Mouse (Mus musculus) embryonic facial prominence, embryonic 10.5 days (tissue): ENCODE measurements around the gene Actrt2. TPM values are rescaled to one million over a fixed set of nuclear protein-coding genes. Genes with fewer than 3 reads are reported as not detected.

Experiments used
- DNase-seq: peaks from one replicate; pipeline ENCODE4 v3.0.0-alpha.2; 2017; ENCODE audit warnings: low spot score
- H3K27ac ChIP-seq: fragments of 300-500 bp; sonication (generic); replicated peaks from 2 replicates; pipeline ENCODE4 v1.5.1; 2016; ENCODE audit warnings: mild to moderate bottlenecking
- H3K27me3 ChIP-seq: fragments of 300-500 bp; sonication (generic); replicated peaks from 2 replicates; pipeline ENCODE4 v1.6.1; 2016; ENCODE audit warnings: low read depth, mild to moderate bottlenecking; ENCODE audit not compliant: poor library complexity, severe bottlenecking
- H3K36me3 ChIP-seq: fragments of 300-500 bp; sonication (generic); replicated peaks from 2 replicates; pipeline ENCODE4 v1.6.1; 2016; ENCODE audit warnings: mild to moderate bottlenecking, moderate library complexity
- H3K4me1 ChIP-seq: fragments of 300-500 bp; sonication (generic); 2 replicates; pipeline ENCODE4 v1.6.1; 2016
- H3K4me3 ChIP-seq: fragments of 300-500 bp; sonication (generic); 2 replicates; pipeline ENCODE4 v1.5.1; 2016; ENCODE audit warnings: mild to moderate bottlenecking, moderate library complexity
- H3K9me3 ChIP-seq: fragments of 300-500 bp; sonication (generic); 2 replicates; pipeline ENCODE4 v1.6.1; 2016; ENCODE audit warnings: mild to moderate bottlenecking
- WGBS: fragments of 180-500 bp; shearing (Covaris S2); methylation state at CpG from one replicate; pipeline ENCODE4 v1.1.7; 2016; 5-methylcytosine and 5-hydroxymethylcytosine counted together
- polyA plus RNA-seq: library from polyadenylated mRNA; unstranded; fragments of >200 nt; fragmentation: Nextera tagmentation; extraction: Ambion mirVana; gene quantifications from 2 replicates; pipeline ENCODE4 v1.2.1, GENCODE M21; 2016

Actrt2 gene
- polyA plus RNA-seq, 1 experiment from 2014 or later, result not detected

DNA sequence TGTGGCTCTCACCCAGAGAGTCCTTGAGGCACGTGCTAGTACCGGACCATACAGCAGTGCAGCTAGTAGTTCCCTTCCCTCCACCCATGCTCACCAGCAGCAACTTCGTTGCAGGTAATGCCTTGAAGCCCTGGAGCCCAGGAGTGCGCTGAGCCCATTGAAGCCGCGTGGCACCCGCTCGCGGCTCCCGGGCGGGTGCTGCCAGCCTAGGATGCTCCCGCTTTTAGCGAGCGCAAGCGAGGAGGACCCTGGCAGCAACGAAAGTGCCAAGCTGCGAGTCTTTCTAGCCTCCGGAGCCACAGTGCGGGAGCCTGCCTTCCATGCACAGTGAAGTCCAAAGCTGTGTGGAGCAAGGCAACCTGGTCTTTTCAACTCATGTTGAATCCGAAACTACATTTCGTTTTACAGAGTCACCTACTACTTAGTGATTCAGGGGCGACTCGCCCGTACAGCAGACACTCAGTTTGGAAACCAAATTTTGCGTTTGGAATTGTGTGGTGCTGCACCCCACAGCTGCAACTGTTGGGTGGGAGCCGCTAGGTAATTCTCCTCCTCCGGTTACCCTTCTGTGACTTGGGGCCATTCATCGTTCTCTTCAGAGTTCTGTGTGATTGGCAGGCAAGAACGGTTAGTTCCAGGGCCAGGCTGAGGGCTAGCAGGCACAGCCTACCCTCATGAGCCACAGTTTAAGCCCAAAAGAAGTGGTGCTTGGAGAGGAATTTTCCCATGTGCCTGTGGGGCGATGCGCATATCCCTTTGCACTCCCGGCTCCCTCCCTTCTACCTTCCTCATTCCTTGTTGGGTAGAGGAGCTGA lies 26.2 kb downstream of the Actrt2 start:
- Histone ChIP-seq H3K36me3 (no peaks in the 10 kb centered on the region), H3K27me3 (peaks cover 99% of the 10 kb centered on the region), H3K4me3 (peak overlapping the region; percentile 90), H3K4me1 (peaks cover 77% of the 10 kb centered on the region), H3K27ac (peak overlapping the region; percentile 77), H3K9me3 (peaks cover 7% of the 10 kb centered on the region; the same call in 1 of the 2 replicates)
- DNase-seq, result peak; percentile 58
- 2% methylated on average over 32 of the region's 32 CpGs for WGBS

DNA sequence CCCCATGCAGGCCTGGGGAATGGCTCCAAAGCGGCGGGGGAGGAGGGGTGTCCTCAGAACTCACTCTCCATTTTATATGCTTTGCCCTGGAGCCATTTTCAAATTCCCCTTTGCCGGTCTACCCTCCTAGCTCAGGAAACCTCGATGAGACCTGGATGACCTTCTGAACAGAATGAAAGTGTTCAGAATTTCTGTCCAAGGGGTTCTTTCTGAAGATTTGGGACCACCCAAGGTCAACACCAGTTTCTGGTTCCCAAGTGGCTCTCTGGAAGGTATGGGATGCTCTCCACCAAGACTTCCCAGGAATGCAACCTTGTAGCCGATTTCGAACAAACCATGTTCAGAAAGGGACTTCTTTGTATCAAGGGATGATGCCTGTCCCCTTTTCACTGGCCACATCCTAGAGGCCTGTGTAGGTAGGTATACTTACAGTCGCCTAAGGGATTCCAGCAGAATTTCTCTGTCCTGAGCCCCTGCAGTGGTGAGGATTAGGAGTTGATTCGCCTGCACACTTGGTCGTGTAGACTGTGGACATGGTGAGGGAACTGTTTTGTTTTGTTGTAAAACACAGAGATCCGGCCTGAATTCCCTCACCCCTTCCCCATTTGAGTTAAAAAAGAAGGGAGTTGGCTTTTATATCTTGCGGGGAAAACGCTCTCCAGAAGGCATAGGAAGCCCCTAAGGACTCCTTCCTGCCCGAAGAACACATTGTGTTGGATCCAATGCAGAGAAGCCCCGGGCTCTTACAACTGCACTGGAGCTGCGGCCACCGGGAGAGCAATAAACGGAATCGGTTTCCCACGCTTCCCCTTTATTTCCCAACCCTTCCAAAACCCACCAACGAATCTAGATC lies 27.0 kb downstream of the Actrt2 start:
- Histone ChIP-seq H3K9me3 (0 out of 2 replicates have a peak, but pooled peaks cover 4% of the 10 kb centered on the region), H3K27ac (peak overlapping the region; percentile 77), H3K4me3 (peak overlapping the region; percentile 90), H3K36me3 (no peaks in the 10 kb centered on the region), H3K4me1 (peaks cover 83% of the 10 kb centered on the region), H3K27me3 (peaks cover 95% of the 10 kb centered on the region)
- 2% methylated on average over 20 of the region's 20 CpGs for WGBS
- DNase-seq, result peak; percentile 31

DNA sequence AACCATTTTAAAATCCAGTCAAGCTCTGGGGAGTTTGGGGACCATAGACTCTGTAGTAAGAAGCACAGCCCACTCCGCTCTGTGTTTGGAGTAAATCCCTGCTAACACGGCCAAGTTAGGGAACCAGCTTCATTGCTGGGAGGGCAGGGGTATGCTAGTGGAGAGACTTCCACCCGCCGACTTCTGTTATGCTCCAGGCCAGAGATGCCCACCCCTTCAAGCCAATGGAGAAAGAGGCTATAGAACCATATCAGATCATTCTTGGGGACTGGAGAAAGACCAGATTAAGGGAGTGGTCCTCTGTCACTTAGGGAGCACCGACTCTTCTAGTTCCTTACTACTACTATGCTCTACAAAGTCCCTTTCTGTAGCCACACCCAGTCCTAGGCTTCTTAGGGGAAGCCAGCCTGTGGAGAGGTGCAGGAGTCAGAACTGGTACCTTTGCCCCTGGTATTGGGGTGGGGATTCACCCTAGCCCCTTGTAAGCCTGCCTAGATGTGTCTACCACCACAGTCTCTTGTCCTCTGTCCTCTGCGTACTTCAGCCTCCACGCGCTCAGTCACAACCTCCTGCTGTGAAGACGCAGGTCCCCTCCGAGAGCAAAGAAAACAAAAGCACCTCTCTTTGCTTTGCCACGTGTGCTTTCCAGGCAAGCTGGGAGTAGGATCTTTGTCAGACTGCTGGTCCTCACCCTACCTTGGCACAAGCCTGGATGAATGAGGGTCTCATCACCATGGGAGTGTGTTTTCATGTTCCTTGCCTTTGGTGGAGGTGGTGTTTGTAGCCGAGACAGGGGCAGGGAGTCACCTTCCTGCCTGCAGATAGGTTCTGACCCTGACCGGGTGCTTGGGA lies 27.9 kb downstream of the Actrt2 start:
- peaks cover 91% of the 10 kb centered on the region for H3K4me1 ChIP-seq
- peak overlapping the region; percentile 90 for H3K4me3 ChIP-seq

DNA sequence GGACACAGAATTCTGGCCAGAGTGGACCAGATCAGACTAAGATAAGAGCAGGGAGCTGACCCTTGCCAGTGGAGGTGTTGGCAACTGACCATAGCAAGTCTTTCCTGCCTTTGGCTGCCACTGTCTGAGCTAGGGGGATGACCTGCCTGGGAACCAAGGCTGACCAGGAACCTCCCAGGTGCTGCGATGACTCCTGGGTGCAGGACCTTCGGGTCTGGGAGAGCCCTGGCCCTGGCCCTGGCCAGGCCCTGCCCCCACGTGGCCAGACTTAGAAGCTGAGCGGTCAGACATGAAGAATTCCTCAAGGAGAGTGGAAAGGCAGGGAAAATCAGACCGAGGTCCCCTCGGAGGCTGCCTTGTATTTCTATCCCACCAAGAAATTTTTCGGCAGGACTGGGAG lies 28.5 kb downstream of the Actrt2 start:
- no peaks in the 10 kb centered on the region for H3K9me3 ChIP-seq
- no peaks in the 10 kb centered on the region; the same call in 1 of the 2 replicates for H3K36me3 ChIP-seq
- peak; percentile 70 for DNase-seq
- peaks cover 95% of the 10 kb centered on the region for H3K27me3 ChIP-seq
- peak overlapping the region; percentile 96 for H3K27ac ChIP-seq
- peaks cover 97% of the 10 kb centered on the region for H3K4me1 ChIP-seq
- peak overlapping the region; percentile 90 for H3K4me3 ChIP-seq
- 1% methylated on average over 7 of the region's 7 CpGs for WGBS

More for the DNA sequence above, 27.9 kb downstream of the Actrt2 start:
- peaks cover 95% of the 10 kb centered on the region for H3K27me3 ChIP-seq
- H3K36me3 ChIP-seq, result no peaks in the 10 kb centered on the region
- WGBS, result 3% methylated on average over 13 of the region's 13 CpGs
- H3K9me3 ChIP-seq, result no peaks in the 10 kb centered on the region
- DNase-seq, result peak; percentile 40
- H3K27ac ChIP-seq, result peak overlapping the region; percentile 96

DNA sequence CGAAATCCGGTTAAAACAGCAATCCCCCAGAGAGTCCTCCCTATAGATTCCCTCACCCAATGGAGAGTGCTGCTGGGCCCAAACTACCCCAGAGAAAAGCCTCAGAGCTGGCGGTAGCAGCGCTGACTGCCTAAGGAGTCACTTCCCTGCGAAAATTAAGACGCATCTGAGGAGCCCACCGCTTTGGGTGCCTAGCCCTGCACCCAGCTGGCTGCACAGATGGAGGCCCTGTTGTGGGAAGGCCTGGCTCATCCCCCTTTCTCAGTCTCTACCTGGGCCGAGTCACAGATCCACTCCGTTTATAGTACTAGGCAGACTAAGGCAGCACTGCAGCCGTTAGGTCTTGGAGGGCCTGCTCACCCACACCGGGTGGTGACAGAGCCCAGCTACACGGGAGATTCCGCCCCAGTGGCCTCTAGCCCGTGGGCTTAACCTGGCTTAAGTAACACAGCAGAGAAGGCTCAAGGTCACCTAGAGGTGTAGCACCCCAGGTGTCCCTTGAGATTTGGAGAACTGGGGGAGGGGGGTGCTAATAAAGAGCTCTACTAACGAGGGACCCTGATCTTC lies 29.3 kb downstream of the Actrt2 start:
- H3K27ac ChIP-seq, result peak overlapping the region; percentile 96
- H3K4me3 ChIP-seq, result peak overlapping the region; percentile 90
- peaks cover 2% of the 10 kb centered on the region; the same call in 1 of the 2 replicates for H3K36me3 ChIP-seq
- peaks cover 95% of the 10 kb centered on the region for H3K27me3 ChIP-seq
- peaks cover 97% of the 10 kb centered on the region for H3K4me1 ChIP-seq
- WGBS, result 2% methylated on average over 15 of the region's 15 CpGs
- DNase-seq, result peak; percentile 48
- no peaks in the 10 kb centered on the region for H3K9me3 ChIP-seq

DNA sequence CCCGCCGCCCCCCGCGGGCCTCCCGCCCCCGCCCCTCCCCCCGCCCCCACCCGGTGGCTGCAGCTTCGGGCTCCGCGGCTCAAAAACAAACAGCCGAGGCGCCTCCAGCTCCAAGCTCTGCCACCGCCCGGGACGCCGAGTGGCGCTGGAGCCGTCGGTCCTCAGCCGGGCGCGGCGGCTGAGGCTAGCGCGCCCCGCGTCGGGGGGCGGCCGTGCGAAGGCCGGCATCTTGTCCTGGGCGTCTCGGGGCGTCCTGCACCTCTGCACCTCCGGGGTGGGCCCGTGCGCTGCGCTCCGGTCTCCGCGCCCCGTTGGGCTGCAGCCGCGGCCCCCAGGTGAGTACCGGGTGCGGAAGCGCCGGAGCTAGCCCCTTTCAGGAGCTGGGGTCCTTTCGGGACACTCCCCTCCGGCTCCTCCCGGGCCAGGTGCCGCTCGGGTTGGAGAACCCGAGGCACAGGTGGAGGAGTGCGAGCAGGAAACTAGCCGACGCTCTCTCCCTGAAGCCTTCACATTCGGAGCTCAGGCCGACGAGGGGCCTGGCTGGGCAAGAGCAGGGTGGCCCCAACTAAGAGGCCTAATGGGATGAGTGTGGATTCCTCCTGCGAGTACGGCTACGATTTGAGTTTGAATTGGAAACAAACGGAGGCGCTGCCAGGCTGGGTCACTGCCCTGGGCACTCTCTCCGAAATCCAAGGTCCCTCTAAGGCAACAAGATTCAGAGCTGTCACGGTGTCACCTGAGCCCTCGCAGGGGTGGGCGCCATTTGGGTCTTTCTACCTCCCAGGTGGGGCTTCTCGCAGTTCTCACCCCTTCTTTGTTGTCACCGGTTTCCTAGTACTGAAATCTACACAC lies 30.0 kb downstream of the Actrt2 start:
- H3K27me3 ChIP-seq, result peaks cover 95% of the 10 kb centered on the region
- peak overlapping the region; percentile 90 for H3K4me3 ChIP-seq
- peak; percentile 65 for DNase-seq
- H3K4me1 ChIP-seq, result peaks cover 97% of the 10 kb centered on the region
- under 1% methylated on average over 73 of the region's 73 CpGs for WGBS
- H3K9me3 ChIP-seq, result no peaks in the 10 kb centered on the region
- peak overlapping the region; percentile 96 for H3K27ac ChIP-seq
- peaks cover 2% of the 10 kb centered on the region; the same call in 1 of the 2 replicates for H3K36me3 ChIP-seq

DNA sequence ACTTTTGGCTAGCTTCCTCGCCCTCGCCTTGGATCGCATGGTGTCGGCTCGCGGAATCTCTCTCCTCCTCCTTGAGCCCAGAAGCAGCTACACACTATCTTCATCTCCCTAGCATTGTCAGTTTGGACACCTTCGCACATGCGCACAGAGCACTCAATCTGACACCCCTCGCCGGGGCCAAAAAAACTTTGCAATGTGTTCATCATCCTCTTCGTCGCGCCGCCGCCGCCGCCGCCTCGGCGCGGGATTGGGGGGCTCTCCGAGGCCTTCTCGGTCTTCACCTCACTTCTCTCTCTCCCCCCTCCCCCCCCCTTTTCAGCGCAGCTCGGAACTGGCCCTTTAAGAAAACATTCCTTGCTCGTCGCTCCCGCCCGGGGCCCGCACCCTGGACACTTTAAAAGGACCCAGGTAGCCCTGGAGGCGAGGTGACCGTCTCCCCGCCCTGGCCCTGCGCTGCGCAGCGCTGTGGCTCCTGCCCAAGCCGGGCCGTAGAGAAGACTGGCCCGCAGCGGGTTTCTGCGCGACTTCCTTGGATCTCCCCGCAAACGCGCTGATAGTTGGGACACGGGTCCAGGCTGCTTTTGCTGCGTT lies 30.9 kb downstream of the Actrt2 start, which contains the start of gene Prdm16:
Prdm16 (minus strand) TSS at position 153 of the 591 bp plus-strand sequence.
- Histone ChIP-seq H3K27ac (peak within 1 kb of the TSS; percentile 96), H3K4me3 (peak within 1 kb of the TSS; percentile 90), H3K27me3 (peaks cover 95% of the 10 kb centered on the region), H3K9me3 (no peaks in the 10 kb centered on the region), H3K36me3 (peaks cover 2% of the 10 kb centered on the region; the same call in 1 of the 2 replicates), H3K4me1 (peaks cover 97% of the 10 kb centered on the region)
- WGBS, result under 1% methylated on average over 47 of the region's 47 CpGs
- peak; percentile 87 for DNase-seq

DNA sequence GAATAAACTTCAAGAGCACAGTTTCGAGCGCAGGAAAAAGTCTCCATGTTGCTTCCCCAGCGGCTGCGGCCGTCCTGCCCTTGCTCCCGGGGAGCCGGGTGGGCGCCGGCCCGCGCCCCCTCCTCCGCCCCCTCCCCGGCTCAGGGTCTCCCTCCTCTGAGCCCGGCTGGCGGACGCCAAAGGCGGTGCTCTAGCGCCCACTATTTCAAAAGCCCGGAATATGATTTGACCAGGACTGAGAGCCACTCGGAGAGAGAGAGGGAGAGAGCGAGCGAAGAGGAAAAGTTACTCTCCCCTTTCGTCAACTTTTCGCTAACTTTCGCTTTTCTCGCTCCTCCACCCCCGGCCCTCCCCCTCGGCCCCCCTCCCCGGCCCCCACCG lies 31.6 kb downstream of the Actrt2 start:
- H3K4me1 ChIP-seq, result peaks cover 97% of the 10 kb centered on the region
- peak overlapping the region; percentile 90 for H3K4me3 ChIP-seq
- peak overlapping the region; percentile 96 for H3K27ac ChIP-seq
- WGBS, result under 1% methylated on average over 29 of the region's 30 CpGs
- DNase-seq, result peak; percentile 87
- H3K36me3 ChIP-seq, result peaks cover 2% of the 10 kb centered on the region; the same call in 1 of the 2 replicates
- H3K9me3 ChIP-seq, result no peaks in the 10 kb centered on the region
- H3K27me3 ChIP-seq, result peaks cover 95% of the 10 kb centered on the region

DNA sequence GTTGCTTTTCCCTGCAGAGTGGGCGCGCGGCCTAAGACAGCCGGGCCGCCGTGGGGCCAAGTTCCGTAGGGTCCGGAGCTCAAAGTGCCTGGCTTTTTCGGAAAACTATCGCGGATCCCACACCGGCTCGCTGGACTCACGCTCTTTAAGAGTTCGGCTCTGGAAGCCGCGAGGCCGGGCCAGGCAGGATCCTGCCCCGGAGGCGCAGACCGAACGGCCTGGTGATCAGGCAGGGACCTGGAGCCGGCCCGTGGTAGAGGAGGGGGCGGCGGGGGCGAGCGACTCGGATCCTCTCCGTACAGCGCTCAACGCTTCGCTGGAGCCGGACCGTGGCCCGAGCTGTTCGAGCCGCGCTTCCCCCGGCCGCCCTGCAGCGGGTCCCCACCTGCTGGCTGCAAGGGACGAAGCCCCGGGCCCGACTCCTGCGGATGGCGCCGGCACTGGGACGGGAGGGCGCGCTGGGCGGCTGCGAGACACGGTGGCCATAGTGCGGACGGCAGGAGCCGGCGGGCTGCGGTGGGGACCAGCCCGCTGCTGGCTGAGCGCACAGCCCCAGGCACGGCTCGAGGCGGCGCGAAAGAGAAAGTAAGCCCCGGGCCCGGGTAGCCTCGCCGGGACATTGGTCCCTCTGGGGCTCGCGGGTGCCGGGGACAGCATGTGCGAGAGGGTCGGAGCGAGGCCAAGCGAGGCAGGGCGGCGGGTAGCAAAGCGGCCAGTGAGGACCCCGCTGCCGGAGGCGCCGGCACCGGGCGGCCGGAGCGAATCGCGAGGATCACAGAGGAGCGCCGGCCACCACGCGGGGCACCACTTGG lies 32.2 kb downstream of the Actrt2 start:
- Histone ChIP-seq H3K36me3 (peaks cover 2% of the 10 kb centered on the region; the same call in 1 of the 2 replicates), H3K9me3 (no peaks in the 10 kb centered on the region), H3K4me1 (peaks cover 96% of the 10 kb centered on the region), H3K4me3 (peak overlapping the region; percentile 90), H3K27ac (peak overlapping the region; percentile 96), H3K27me3 (peaks cover 95% of the 10 kb centered on the region)
- peak; percentile 75 for DNase-seq
- WGBS, result under 1% methylated on average over 94 of the region's 94 CpGs
